Mouse (Mus musculus): ENCODE measurements around the gene Fam166a.
"Not testable (repeated sequence)": the region's sequence is repeated elsewhere in the genome, so short reads cannot be mapped to it uniquely, and the experiment has no call there.

Fam166a gene

GRCm38 (mm10) chr2:25242101-25242506 is 23.6 kb downstream of the Fam166a start, which contains the start of the genes Rnf208 and Cysrt1:
TSS of gene Rnf208 (plus strand) at chr2:25242255.
TSS of gene Cysrt1 (minus strand) at chr2:25242452.
- peak in 1 of 2 experiments; percentile 36 for DNase-seq (ENCODE audit: low spot score in 2 of 2)

DNA sequence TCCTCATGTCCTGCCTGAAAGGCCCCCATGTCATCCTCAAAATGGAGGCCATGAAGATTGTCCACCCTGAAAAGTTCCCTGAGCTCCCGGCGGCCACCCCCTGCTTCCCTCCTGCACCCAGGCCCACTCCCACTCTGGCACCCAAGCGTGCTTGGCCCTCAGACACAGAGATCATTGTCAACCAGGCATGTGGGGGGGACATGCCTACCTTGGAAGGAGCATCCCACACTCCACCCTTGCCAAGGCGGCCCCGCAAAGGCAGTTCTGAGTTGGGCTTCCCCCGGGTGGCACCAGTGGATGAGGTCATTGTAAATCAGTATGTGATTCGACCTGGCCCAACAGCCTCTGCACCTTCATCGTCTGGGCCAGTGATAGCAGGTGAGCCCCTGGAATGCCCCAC is 24.8 kb downstream of the Fam166a start:
- DNase-seq (ENCODE audit: low spot score in 2 of 2) = no peak

DNA sequence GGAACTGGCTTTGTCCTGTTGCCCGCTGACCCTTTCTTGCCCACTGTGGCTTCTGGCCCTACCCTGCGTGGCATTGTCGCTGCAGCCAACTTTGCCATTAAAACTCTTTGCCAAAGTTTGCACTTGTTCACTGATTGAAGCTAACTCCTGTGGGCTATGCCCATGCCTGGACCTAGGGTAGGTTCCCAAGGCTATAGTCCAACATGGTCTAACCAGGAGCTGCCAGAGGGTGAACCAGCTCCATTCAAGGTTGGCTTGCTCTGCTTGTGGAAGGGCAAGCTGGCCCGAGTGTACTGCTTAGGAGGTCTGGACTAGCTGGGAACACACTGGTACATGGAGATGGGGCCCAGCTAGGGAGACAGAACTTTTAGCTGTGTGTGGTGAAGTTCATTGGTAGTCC is 25.6 kb downstream of the Fam166a start:
- DNase-seq (ENCODE audit: low spot score in 2 of 2) = no peak

- DNase-seq (ENCODE audit: low spot score in 2 of 2) = no peak
Observed at GRCm38 (mm10) chr2:25246183-25247072, 27.9 kb downstream of the Fam166a start, which contains the start of gene AL732309.1. TSS of gene AL732309.1 (minus strand) at chr2:25246863.

- DNase-seq (ENCODE audit: low spot score in 2 of 2) = no peak
Observed at GRCm38 (mm10) chr2:25252331-25252730, 33.8 kb downstream of the Fam166a start.

- peak; percentile 81 to 82 for DNase-seq (ENCODE audit: low spot score in 2 of 2)
Observed at GRCm38 (mm10) chr2:25255284-25255779, 36.8 kb downstream of the Fam166a start, which contains the start of gene Tmem203. TSS of gene Tmem203 (plus strand) at chr2:25255439.

GRCm38 (mm10) chr2:25256443-25257109 is 38.0 kb downstream of the Fam166a start:
- not testable (repeated sequence) for DNase-seq (ENCODE audit: low spot score in 2 of 2)

DNA sequence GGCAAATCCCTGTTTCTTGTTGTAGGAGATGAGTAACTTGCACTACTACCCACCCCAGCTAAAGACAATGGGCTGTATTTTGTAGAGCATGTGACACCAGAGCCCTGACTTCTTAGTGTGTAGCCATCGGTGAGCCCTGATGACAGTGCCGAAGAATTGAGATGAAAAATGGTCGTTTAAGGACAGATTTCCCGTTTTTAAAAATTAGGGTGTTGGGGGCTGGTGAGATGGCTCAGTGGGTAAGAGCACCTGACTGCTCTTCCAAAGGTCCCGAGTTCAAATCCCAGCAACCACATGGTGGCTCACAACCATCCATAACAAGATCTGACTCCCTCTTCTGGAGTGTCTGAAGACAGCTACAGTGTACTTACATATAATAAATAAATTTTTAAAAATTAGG is 38.7 kb downstream of the Fam166a start:
- DNase-seq (ENCODE audit: low spot score in 2 of 2) = not testable (repeated sequence)

- DNase-seq (ENCODE audit: low spot score in 2 of 2) = no peak
Observed at GRCm38 (mm10) chr2:25258887-25259286, 40.3 kb downstream of the Fam166a start.

DNA sequence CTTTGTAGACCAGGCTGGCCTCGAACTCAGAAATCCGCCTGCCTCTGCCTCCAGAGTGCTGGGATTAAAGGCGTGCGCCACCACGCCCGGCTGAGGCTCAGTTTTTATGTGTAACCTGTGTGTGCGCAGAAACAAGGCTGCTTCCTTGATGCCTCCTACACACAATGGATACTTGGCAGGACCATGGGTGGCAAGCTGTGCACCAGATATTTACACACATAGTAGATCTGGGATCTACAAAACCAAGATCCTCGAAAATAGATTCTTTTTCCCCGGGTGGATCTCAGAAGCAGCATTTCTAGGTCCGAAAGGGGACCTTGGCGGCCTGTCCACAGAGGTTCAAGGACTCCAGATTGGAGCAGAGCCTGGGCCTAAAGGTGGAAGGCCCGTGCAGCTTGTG is 43.3 kb downstream of the Fam166a start:
- DNase-seq (ENCODE audit: low spot score in 2 of 2) = no peak

DNA sequence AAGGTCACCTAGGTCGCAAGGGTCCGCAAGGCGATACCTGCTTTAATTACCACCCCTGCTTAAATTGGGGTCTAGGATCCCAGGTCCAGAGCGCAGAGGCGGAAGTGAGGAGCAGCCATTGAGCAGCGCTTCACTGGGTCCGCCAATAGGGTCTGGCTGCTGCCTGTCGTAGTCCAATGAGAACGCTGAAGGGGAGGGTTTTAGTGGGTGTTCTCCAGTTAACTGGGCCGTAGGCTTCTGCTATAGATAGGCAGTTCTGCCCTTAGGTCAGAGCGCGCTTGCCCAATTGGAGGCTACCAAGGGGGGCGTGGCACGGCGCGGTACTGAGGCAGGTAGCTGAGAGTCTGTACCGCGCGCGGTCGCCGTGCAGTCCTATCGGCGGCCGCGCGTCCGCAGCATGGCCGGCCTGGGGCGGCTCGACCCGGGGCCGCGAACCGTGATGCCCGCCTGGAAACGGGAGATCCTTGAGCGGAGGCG is 43.8 kb downstream of the Fam166a start, which contains the start of gene Tprn:
Gene Tprn, plus strand, starts transcription at position 328 of the 477 bp plus-strand sequence.
- DNase-seq (ENCODE audit: low spot score in 2 of 2) = peak; percentile 74 to 88

GRCm38 (mm10) chr2:25262795-25263622 is 44.5 kb downstream of the Fam166a start:
- no peak for DNase-seq (ENCODE audit: low spot score in 2 of 2)

DNA sequence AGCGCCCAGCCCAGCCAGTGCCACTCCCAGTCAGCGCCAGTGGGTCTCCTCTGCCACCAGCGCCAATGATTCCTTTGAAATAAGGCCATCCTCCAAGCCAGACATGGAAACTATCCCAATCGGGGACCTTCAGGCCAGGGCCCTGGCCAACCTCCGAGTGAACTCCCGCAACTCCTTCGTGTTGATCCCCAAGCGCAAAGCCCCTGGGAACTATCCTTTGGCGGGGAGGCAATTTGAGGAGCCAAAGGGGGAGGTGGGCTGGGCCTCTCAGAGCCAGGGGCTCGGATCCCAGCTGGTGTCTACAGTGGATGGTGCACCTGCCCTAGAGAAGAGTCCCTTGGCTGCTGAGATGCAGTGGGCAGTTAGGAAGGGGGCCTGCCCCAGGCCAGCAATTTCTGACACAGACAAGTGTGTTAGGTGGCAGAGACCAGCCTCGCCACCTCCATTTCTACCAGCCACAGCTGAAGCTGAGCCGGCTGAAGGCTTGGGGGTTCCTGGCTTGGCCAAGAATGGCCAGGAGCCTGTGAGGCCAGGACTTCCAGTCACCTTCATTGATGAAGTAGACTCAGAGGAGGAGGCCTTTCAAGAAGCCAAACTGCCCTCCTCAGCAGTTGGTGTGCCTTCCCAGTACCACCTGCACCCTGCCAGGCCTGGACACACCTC is 45.2 kb downstream of the Fam166a start:
- DNase-seq (ENCODE audit: low spot score in 2 of 2) = no peak

- DNase-seq (ENCODE audit: low spot score in 2 of 2) = no peak
Observed at GRCm38 (mm10) chr2:25264286-25264660, 45.7 kb downstream of the Fam166a start.

DNA sequence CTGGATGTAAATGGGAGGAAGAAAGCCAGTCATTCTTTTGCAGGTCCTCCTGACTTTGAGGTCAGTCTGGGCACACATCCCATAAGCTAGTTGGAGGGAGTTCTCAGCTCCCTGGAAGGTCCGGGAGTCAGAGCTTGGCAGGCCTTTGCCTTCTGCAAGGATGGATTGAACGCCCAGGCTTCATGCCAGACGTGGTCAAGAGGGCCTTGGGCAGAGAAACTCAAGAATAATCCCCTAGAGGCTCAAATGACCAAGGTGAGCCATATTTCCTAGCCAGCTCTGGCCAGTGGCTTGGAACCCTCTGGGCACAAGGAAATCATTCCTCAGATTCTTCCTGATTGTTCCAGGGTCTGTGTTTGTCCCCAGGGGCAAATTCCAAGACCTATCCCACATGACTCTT is 46.3 kb downstream of the Fam166a start:
- DNase-seq (ENCODE audit: low spot score in 2 of 2) = no peak

DNA sequence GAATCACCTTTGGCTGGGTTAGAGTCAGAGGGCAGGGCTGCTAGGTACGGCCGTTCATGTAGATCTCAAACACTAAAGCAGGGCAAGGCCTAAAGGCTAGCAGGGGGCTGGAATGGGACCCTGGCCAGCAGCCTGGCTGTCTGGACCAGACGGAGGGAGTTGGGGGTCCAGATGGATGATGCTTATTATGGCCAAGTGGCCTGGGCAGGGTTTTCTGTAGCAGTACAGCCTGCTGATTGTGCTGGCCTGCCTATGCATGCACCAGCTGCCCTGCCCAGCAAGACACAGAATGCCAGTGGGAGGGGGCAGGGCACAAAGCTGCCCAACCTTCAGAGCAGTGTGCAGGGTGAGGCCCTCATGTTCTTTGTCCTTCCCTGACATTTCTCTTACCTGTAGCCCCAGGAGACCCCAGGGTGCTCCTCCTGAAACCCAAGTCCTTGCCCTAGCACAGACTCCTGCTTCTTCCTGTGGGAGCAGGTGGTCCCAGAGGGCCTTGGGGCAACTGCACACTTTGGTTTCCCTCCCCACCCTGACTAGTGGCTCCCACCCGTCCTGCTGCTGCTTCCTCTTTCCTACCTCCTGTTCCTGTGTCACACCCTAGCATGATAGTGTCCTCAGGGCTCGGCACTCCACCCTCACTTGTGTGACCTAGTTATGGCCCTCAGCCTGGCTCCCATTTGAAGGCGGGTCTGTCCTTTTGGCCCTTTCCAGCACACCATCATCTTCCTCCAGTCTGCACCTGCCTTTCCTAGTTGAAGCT is 47.5 kb downstream of the Fam166a start:
- DNase-seq (ENCODE audit: low spot score in 2 of 2) = no peak

- no peak for DNase-seq (ENCODE audit: low spot score in 2 of 2)
Observed at GRCm38 (mm10) chr2:25266720-25267119, 48.2 kb downstream of the Fam166a start.

DNA sequence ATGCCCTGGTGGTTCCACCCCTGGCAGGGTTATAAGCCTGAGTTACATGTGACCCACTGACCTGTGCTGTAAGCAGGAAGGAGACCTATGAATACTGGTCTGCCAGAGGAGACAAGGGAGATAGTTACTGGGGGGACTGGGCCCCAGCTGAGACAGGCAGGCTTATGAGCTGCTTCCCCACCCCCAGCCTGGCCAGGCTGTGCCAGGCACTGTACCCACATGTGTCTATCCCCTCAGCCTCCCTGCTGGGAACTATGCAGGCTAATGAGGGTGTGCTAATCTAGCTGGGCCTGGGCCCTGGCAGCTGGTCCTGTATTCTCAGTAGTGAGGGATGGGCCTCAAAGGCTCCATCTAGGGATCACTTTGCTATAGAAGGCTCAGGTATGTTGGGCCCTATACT is 48.7 kb downstream of the Fam166a start:
- DNase-seq (ENCODE audit: low spot score in 2 of 2) = no peak

DNA sequence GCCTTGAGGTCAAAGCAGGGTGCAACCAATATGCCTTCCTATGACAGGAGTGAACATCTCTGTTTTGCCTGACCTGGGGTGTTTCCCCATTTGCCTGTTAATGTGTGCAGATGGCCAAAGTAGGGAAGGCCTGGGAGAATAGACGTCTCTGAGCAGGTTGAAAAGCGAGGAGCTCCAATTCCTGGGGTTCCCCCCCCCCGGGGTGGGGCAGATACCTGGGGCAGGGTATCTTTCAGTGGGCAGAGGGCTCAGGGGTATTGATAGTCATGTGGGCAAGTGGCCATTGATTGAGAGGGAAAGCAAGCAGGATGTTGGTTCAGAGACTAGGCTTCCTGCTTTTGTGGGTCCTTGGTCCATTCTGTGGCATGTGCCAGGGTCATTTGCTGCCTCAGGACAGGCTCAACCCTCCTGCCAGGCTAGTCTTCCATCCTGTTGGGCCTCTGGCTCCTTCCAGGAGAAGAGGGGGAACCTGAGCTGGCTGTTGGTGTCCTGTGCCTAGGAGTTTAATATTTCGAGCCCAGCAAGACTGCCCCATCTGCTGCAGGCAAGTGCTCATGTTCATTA is 49.3 kb downstream of the Fam166a start:
- DNase-seq (ENCODE audit: low spot score in 2 of 2) = no peak

Data from frontal cortex, postnatal 25 days (tissue).